Mouse (Mus musculus) olfactory bulb, adult 2 months (tissue): Measurements from ENCODE around the gene Noxo1. TPM values are rescaled to one million over a fixed set of nuclear protein-coding genes. Genes with fewer than 3 reads are reported as not detected.

Source experiments
- H3K27ac ChIP-seq: fragments of 200-500 bp; 2 replicates; pipeline ENCODE4 v1.5.1; 2012; ENCODE audit warnings: low read depth, low read length; ENCODE audit not compliant: insufficient read depth
- H3K4me1 ChIP-seq: fragments of 200-500 bp; 2 replicates; pipeline ENCODE4 v1.6.1; 2012; ENCODE audit warnings: low read length; ENCODE audit not compliant: control insufficient read depth, insufficient read depth
- H3K4me3 ChIP-seq: fragments of 200-500 bp; 2 replicates; pipeline ENCODE4 v1.5.1; 2012; ENCODE audit warnings: mild to moderate bottlenecking, low read depth, low read length, moderate library complexity; ENCODE audit not compliant: insufficient read depth
- CTCF ChIP-seq: fragments of 200-500 bp; IDR thresholded peaks from 2 replicates; pipeline ENCODE4 v1.5.1; 2012; ENCODE audit warnings: low read depth, mild to moderate bottlenecking, low read length, moderate library complexity; ENCODE audit not compliant: insufficient read depth
- POLR2A ChIP-seq: fragments of 200-500 bp; IDR thresholded peaks from 2 replicates; pipeline ENCODE4 v1.6.1; 2012; ENCODE audit warnings: mild to moderate bottlenecking, low read depth, low read length, moderate library complexity; ENCODE audit not compliant: insufficient read depth
- WGBS: fragments of 180-500 bp; shearing (Covaris S2); methylation state at CpG from one replicate; pipeline ENCODE4 v1.1.7; 2018; 5-methylcytosine and 5-hydroxymethylcytosine counted together
- polyA plus RNA-seq: library from polyadenylated mRNA; stranded (reverse); fragments of >200 nt; gene quantifications from 2 replicates; pipeline ENCODE4 v1.2.4, GENCODE M21; 2012; ENCODE audit warnings: low replicate concordance; ENCODE audit not compliant: missing spikeins, insufficient read depth, insufficient read length

Noxo1 gene
- polyA plus RNA-seq, 1 experiment: not detected

DNA sequence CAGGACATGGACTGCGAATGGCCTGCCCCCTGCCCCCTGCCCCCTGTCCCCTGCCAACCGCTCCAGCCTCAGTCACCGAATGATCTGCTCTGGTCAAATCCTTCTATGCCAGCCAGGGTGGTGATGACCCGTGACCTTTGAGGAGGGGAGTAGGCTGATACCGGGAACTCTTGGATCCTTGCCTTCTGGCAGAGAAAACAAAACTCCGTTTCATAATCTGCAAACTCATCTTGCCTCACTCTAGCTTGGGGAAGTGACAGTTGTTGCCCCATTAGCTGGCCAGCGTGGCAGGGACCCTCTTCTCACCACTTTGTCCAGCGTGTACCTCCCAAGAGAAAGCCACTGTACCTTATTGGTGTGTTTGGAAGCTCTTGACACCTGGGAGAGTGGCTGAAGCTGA is 46.3 kb downstream of the Noxo1 start:
- no peak overlapping the region for H3K4me3 ChIP-seq
- 73% methylated on average over 8 of the region's 8 CpGs for WGBS

GRCm38 (mm10) chr17:24743896-24744295 is 47.9 kb downstream of the Noxo1 start:
- 80% methylated on average over 5 of the region's 5 CpGs for WGBS

More for the DNA sequence above, 46.3 kb downstream of the Noxo1 start:
- Histone ChIP-seq H3K27ac (no peak overlapping the region), H3K4me1 (no peaks in the 10 kb centered on the region)
- TF ChIP-seq POLR2A: no peak
- TF ChIP-seq CTCF: no peak

DNA sequence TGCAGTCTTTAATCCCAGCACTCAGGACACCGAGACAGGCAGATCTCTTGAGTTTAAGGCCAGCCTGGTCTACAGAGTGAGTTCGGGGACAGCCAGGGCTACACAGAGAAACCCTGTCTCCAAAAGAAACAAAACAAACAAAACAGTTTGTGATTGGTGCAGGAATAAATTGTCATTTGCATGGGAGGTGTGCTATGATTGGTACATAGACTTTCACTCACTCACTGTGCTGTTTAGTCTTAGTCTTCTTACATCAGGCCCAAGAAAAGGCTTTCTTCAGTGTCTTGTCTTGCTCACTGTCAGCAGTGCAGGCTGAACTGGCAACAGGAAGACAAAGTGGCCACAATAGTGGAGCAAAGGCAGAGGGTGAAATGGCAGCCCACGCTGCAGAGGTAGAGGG is 48.3 kb downstream of the Noxo1 start:
- H3K4me3 ChIP-seq: no peak overlapping the region
- WGBS: 80% methylated on average over 3 of the region's 3 CpGs
- no peak overlapping the region for H3K27ac ChIP-seq
- TF ChIP-seq CTCF (no peak), POLR2A (no peak)
- H3K4me1 ChIP-seq: no peaks in the 10 kb centered on the region

More at GRCm38 (mm10) chr17:24743896-24744295, 47.9 kb downstream of the Noxo1 start:
- H3K27ac ChIP-seq: no peak overlapping the region
- no peak for TF ChIP-seq CTCF
- no peak for TF ChIP-seq POLR2A
- H3K4me1 ChIP-seq: no peaks in the 10 kb centered on the region
- no peak overlapping the region for H3K4me3 ChIP-seq

DNA sequence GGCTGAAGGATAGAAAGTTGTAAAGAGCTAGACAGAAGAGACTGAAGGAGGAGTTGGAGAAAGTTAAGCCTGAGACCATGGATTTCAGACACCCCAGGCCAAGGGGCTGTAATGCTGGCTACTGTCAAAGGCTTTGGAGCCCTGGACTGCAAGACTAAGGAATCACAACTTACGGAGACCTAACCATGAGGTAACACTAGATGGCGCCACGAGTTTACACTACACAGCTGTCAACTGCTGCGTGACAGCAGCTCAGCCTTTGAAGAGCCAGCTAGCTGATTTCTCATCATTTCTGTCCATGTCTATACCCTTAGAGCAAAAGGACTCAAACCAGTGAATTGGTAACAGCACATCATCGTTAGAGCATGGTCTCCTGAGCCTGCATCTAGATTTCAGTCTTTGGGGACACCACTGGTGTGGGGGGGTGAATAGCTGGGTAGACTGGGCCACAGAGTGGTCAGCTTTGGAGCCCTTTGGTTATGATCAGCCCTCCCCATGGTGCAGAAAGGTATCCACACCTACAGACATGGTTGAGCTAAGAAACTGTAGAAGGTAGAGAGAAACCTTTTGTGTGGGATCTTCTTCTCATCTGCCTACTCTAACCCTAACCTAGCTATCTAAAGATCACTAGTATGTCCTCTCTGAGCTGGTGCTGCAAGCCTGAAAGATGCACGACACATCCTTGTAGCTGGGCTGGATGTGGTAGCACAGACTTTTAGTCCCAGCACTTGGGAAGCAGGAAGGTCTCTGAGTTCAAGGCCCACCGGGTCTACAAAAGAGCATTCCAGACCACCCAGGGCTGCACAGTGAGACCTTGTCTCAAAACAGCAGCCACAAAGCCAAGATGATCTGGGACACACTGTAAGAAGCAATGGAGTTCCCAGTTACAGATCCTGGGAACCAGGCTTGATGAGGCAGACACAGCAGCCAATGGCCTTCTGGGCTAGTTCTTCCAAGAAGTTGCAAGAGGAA is 49.8 kb downstream of the Noxo1 start:
- 22% methylated on average over 7 of the region's 7 CpGs for WGBS
- Histone ChIP-seq H3K4me1 (no peaks in the 10 kb centered on the region), H3K4me3 (no peak overlapping the region), H3K27ac (no peak overlapping the region)
- TF ChIP-seq POLR2A (no peak), CTCF (peak; percentile 28; the same call in 1 of the 2 replicates)

DNA sequence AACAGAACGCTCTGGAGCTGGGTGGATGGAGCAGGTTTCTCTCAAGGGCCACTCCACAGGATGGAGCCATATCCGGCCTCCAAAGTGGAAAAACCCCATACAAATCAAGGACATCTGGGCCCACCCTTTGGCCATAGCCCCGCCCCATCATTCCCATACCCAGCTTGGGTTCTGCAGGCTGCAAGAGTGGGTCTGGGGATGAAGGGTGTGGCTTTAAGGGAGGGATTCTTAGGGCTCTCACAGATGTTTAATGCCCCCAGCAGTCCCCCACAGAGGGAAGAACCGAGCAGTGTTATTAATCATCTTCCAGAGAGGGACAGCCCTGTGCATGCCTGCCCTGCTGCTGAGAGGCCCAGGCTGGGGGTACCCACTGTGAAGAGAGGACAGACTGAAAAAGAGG is 51.0 kb downstream of the Noxo1 start:
- Histone ChIP-seq H3K27ac (no peak overlapping the region), H3K4me3 (no peak overlapping the region), H3K4me1 (no peaks in the 10 kb centered on the region)
- TF ChIP-seq POLR2A (no peak), CTCF (no peak)
- 69% methylated on average over 4 of the region's 4 CpGs for WGBS

Other genes with a start within 250 kb of the Noxo1 start
- not detected in 2 replicates for gene E4f1, start 225.9 kb upstream of the Noxo1 start, polyA plus RNA-seq
- not detected in 2 replicates for gene Pgp, start 225.8 kb upstream of the Noxo1 start, polyA plus RNA-seq
- gene Bricd5, start 222.3 kb upstream of the Noxo1 start, polyA plus RNA-seq: not detected in 2 replicates
- gene Mlst8, start 217.2 kb upstream of the Noxo1 start, polyA plus RNA-seq: not detected in 2 replicates
- gene Caskin1, start 207.6 kb upstream of the Noxo1 start, polyA plus RNA-seq: not detected in 2 replicates
- gene Traf7, start 168.3 kb upstream of the Noxo1 start, polyA plus RNA-seq: not detected in 2 replicates
- not detected in 2 replicates for gene Rab26, start 162.0 kb upstream of the Noxo1 start, polyA plus RNA-seq
- not detected in 2 replicates for gene Pkd1, start 146.4 kb upstream of the Noxo1 start, polyA plus RNA-seq
- 286 TPM in 1 of 2 replicates, not detected in the other for gene Tsc2, start 63.6 kb upstream of the Noxo1 start, polyA plus RNA-seq
- gene Nthl1, start 63.6 kb upstream of the Noxo1 start, polyA plus RNA-seq: not detected in 2 replicates
- not detected in 2 replicates for gene Slc9a3r2, start 45.9 kb upstream of the Noxo1 start, polyA plus RNA-seq
- gene Npw, start 37.8 kb upstream of the Noxo1 start, polyA plus RNA-seq: not detected in 2 replicates
- gene Zfp598, start 26.5 kb upstream of the Noxo1 start, polyA plus RNA-seq: not detected in 2 replicates
- not detected in 2 replicates for gene Syngr3, start 6.3 kb upstream of the Noxo1 start, polyA plus RNA-seq
- not detected in 2 replicates for gene Gfer, start 78 bp upstream of the Noxo1 start, polyA plus RNA-seq
- not detected in 2 replicates for gene Tbl3, start 11.4 kb downstream of the Noxo1 start, polyA plus RNA-seq
- gene Rnf151, start 21.8 kb downstream of the Noxo1 start, polyA plus RNA-seq: not detected in 2 replicates
- gene Rps2, start 21.9 kb downstream of the Noxo1 start, polyA plus RNA-seq: not detected in 2 replicates
- gene Ndufb10, start 28.2 kb downstream of the Noxo1 start, polyA plus RNA-seq: not detected in 2 replicates
- not detected in 2 replicates for gene Rpl3l, start 31.6 kb downstream of the Noxo1 start, polyA plus RNA-seq
- not detected in 2 replicates for gene Msrb1, start 40.4 kb downstream of the Noxo1 start, polyA plus RNA-seq
- gene Hs3st6, start 56.8 kb downstream of the Noxo1 start, polyA plus RNA-seq: not detected in 2 replicates
- gene Meiob, start 108.1 kb downstream of the Noxo1 start, polyA plus RNA-seq: not detected in 2 replicates
- gene Hagh, start 143.9 kb downstream of the Noxo1 start, polyA plus RNA-seq: not detected in 2 replicates
- gene Fahd1, start 154.1 kb downstream of the Noxo1 start, polyA plus RNA-seq: not detected in 2 replicates
- gene Igfals, start 169.8 kb downstream of the Noxo1 start, polyA plus RNA-seq: not detected in 2 replicates
- not detected in 2 replicates for gene Nubp2, start 190.1 kb downstream of the Noxo1 start, polyA plus RNA-seq
- not detected in 2 replicates for gene Spsb3, start 190.4 kb downstream of the Noxo1 start, polyA plus RNA-seq
- gene Eme2, start 198.9 kb downstream of the Noxo1 start, polyA plus RNA-seq: not detected in 2 replicates
- gene Mrps34, start 198.9 kb downstream of the Noxo1 start, polyA plus RNA-seq: not detected in 2 replicates
- not detected in 2 replicates for gene Nme3, start 200.3 kb downstream of the Noxo1 start, polyA plus RNA-seq
- gene Mapk8ip3, start 240.7 kb downstream of the Noxo1 start, polyA plus RNA-seq: 307 TPM in 1 of 2 replicates, not detected in the other